Mouse (Mus musculus): Measurements from ENCODE around the gene Lsm4. TPM values are rescaled to one million over a fixed set of nuclear protein-coding genes. Genes with fewer than 3 reads are reported as not detected.

The Lsm4 gene
- polyA plus RNA-seq, 1 experiment, result 569 TPM

- no peaks in the 10 kb centered on the region for H3K27me3 ChIP-seq (replicated peaks)
- no peak overlapping the region for H3K4me3 ChIP-seq (replicated peaks)
- H3K36me3 ChIP-seq (replicated peaks; ENCODE audit: low read length), result peaks cover 59% of the 10 kb centered on the region
- no peaks in the 10 kb centered on the region for H3K9me3 ChIP-seq
- peaks cover 85% of the 10 kb centered on the region for H3K4me1 ChIP-seq
- TF ChIP-seq GATA1 (IDR thresholded peaks at IDR 0.05; ENCODE audit: borderline replicate concordance, low read length) (no peak), FLI1 (IDR thresholded peaks at IDR 0.05; ENCODE audit: low read length) (no peak)
Measured at GRCm38 (mm10) chr8:70648164-70648442, 24.9 kb upstream of the Lsm4 start.

- peaks cover 84% of the 10 kb centered on the region for H3K4me1 ChIP-seq
- peaks cover 63% of the 10 kb centered on the region for H3K36me3 ChIP-seq (replicated peaks; ENCODE audit: low read length)
- H3K27me3 ChIP-seq (replicated peaks), result no peaks in the 10 kb centered on the region
- TF ChIP-seq GATA1 (IDR thresholded peaks at IDR 0.05; ENCODE audit: borderline replicate concordance, low read length) (no peak), FLI1 (IDR thresholded peaks at IDR 0.05; ENCODE audit: low read length) (no peak)
- H3K9me3 ChIP-seq, result no peaks in the 10 kb centered on the region
- H3K4me3 ChIP-seq (replicated peaks), result no peak overlapping the region
Measured at GRCm38 (mm10) chr8:70648921-70649320, 24.1 kb upstream of the Lsm4 start.

- Histone ChIP-seq H3K9me3 (no peaks in the 10 kb centered on the region), H3K27me3 (replicated peaks) (no peaks in the 10 kb centered on the region), H3K4me1 (peaks cover 87% of the 10 kb centered on the region), H3K4me3 (replicated peaks) (peak overlapping the region; percentile 46), H3K36me3 (replicated peaks; ENCODE audit: low read length) (peaks cover 67% of the 10 kb centered on the region)
- TF ChIP-seq FLI1 (IDR thresholded peaks at IDR 0.05; ENCODE audit: low read length) (no peak), GATA1 (IDR thresholded peaks at IDR 0.05; ENCODE audit: borderline replicate concordance, low read length) (no peak)
Measured at GRCm38 (mm10) chr8:70649324-70649723, 23.7 kb upstream of the Lsm4 start.

- H3K27me3 ChIP-seq (replicated peaks), result no peaks in the 10 kb centered on the region
- TF ChIP-seq FLI1 (IDR thresholded peaks at IDR 0.05; ENCODE audit: low read length), result no peak
- no peak for TF ChIP-seq GATA1 (IDR thresholded peaks at IDR 0.05; ENCODE audit: borderline replicate concordance, low read length)
- peaks cover 77% of the 10 kb centered on the region for H3K36me3 ChIP-seq (replicated peaks; ENCODE audit: low read length)
- peaks cover 86% of the 10 kb centered on the region for H3K4me1 ChIP-seq
- no peaks in the 10 kb centered on the region for H3K9me3 ChIP-seq
- H3K4me3 ChIP-seq (replicated peaks), result no peak overlapping the region
Measured at GRCm38 (mm10) chr8:70650351-70650750, 22.7 kb upstream of the Lsm4 start.

GRCm38 (mm10) chr8:70653226-70653625 lies 19.8 kb upstream of the Lsm4 start:
- TF ChIP-seq FLI1 (IDR thresholded peaks at IDR 0.05; ENCODE audit: low read length), result no peak
- H3K27me3 ChIP-seq (replicated peaks), result no peaks in the 10 kb centered on the region
- H3K9me3 ChIP-seq, result no peaks in the 10 kb centered on the region
- peaks cover 96% of the 10 kb centered on the region for H3K36me3 ChIP-seq (replicated peaks; ENCODE audit: low read length)
- no peak overlapping the region for H3K4me3 ChIP-seq (replicated peaks)
- peaks cover 68% of the 10 kb centered on the region for H3K4me1 ChIP-seq

- peaks cover 87% of the 10 kb centered on the region for H3K36me3 ChIP-seq (replicated peaks; ENCODE audit: low read length)
- TF ChIP-seq GATA1 (IDR thresholded peaks at IDR 0.05; ENCODE audit: borderline replicate concordance, low read length) (no peak), FLI1 (IDR thresholded peaks at IDR 0.05; ENCODE audit: low read length) (no peak)
- peaks cover 68% of the 10 kb centered on the region for H3K4me1 ChIP-seq
- no peaks in the 10 kb centered on the region for H3K9me3 ChIP-seq
- H3K4me3 ChIP-seq (replicated peaks), result no peak overlapping the region
- H3K27me3 ChIP-seq (replicated peaks), result no peaks in the 10 kb centered on the region
Measured at GRCm38 (mm10) chr8:70654121-70654520, 18.9 kb upstream of the Lsm4 start.

- Histone ChIP-seq H3K9me3 (no peaks in the 10 kb centered on the region), H3K4me3 (replicated peaks) (no peak overlapping the region), H3K27me3 (replicated peaks) (no peaks in the 10 kb centered on the region), H3K4me1 (peaks cover 63% of the 10 kb centered on the region), H3K36me3 (replicated peaks; ENCODE audit: low read length) (peaks cover 74% of the 10 kb centered on the region)
- TF ChIP-seq FLI1 (IDR thresholded peaks at IDR 0.05; ENCODE audit: low read length) (no peak), GATA1 (IDR thresholded peaks at IDR 0.05; ENCODE audit: borderline replicate concordance, low read length) (no peak)
Measured at GRCm38 (mm10) chr8:70655469-70655868, 17.6 kb upstream of the Lsm4 start.

GRCm38 (mm10) chr8:70656193-70656790 lies 16.8 kb upstream of the Lsm4 start:
- H3K4me3 ChIP-seq (replicated peaks), result no peak overlapping the region
- H3K9me3 ChIP-seq, result no peaks in the 10 kb centered on the region
- no peak for TF ChIP-seq GATA1 (IDR thresholded peaks at IDR 0.05; ENCODE audit: borderline replicate concordance, low read length)
- no peak for TF ChIP-seq FLI1 (IDR thresholded peaks at IDR 0.05; ENCODE audit: low read length)
- H3K36me3 ChIP-seq (replicated peaks; ENCODE audit: low read length), result peaks cover 66% of the 10 kb centered on the region
- no peaks in the 10 kb centered on the region for H3K27me3 ChIP-seq (replicated peaks)
- peaks cover 61% of the 10 kb centered on the region for H3K4me1 ChIP-seq

- Histone ChIP-seq H3K4me1 (peaks cover 60% of the 10 kb centered on the region), H3K9me3 (no peaks in the 10 kb centered on the region), H3K4me3 (replicated peaks) (no peak overlapping the region), H3K36me3 (replicated peaks; ENCODE audit: low read length) (peaks cover 56% of the 10 kb centered on the region), H3K27me3 (replicated peaks) (no peaks in the 10 kb centered on the region)
- no peak for TF ChIP-seq GATA1 (IDR thresholded peaks at IDR 0.05; ENCODE audit: borderline replicate concordance, low read length)
- no peak for TF ChIP-seq FLI1 (IDR thresholded peaks at IDR 0.05; ENCODE audit: low read length)
Measured at GRCm38 (mm10) chr8:70657214-70657613, 15.8 kb upstream of the Lsm4 start.

GRCm38 (mm10) chr8:70657739-70658138 lies 15.3 kb upstream of the Lsm4 start:
- Histone ChIP-seq H3K27me3 (replicated peaks) (no peaks in the 10 kb centered on the region), H3K4me1 (peaks cover 56% of the 10 kb centered on the region), H3K4me3 (replicated peaks) (peak overlapping the region; percentile 16), H3K9me3 (no peaks in the 10 kb centered on the region), H3K36me3 (replicated peaks; ENCODE audit: low read length) (peaks cover 51% of the 10 kb centered on the region)
- no peak for TF ChIP-seq GATA1 (IDR thresholded peaks at IDR 0.05; ENCODE audit: borderline replicate concordance, low read length)
- no peak for TF ChIP-seq FLI1 (IDR thresholded peaks at IDR 0.05; ENCODE audit: low read length)

All from megakaryocyte, embryonic 14.5 days (primary cell).